Mouse (Mus musculus) right cerebral cortex, postnatal 25 days (tissue): ENCODE data around the gene Zfp663.
A peak's percentile ranks its signal among the peaks of the same experiment; 100 is the strongest.

Experiments used
- DNase-seq: peaks from one replicate; pipeline ENCODE4 v3.0.0; 2022

Gene Zfp663

GRCm38 (mm10) chr2:165319503-165319902 is 49.0 kb downstream of the Zfp663 start:
- DNase-seq = no peak

DNA sequence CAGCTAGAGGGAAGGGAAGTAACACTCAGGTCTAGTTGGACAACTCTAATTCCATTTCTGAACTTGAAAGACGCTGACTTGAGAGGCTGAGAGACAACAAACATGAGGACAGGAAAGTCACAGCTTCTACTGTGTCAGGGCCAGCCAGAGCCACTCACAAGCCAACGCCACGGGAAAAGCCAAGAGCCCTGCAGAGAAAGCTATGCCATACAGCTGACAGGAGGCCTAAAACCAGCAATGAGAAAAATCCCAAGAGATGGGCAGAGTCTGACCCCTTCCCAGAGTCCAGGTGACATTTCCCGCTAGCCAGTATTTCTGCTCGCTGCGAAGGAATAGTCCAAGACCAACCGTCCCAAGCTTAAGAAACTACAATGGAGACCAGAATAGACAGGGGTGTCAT is 49.6 kb downstream of the Zfp663 start:
- no peak for DNase-seq

DNA sequence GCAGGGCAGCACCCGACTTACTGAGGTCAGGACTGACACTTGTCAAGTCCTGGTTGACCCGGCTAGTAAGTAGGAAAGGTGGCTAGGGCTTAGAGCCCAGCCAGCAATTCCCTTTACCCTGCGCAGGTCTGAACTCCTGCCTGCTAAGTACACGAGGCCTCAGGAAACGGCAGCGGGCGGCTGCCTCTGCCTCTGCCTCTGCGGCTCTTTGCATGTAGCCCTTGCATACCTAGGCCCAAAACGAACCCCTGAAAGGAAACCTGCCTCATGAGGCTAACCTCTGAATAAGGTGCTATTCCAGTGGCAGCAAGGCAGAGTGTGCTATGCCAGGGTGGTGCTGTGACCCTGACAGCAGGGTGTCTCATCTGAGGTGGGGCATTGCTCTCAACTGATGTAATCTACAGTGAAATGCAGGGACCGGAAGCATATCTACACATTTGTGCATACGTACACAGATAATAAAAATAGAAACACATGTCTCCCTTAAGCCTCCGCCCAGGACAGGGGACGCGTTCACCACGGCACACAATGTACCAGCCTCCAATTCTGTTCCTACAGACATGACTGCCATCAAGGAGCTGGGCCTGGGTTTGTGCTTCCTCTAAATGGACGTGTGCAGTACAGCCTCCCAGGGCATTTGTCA is 50.8 kb downstream of the Zfp663 start:
- no peak for DNase-seq

DNA sequence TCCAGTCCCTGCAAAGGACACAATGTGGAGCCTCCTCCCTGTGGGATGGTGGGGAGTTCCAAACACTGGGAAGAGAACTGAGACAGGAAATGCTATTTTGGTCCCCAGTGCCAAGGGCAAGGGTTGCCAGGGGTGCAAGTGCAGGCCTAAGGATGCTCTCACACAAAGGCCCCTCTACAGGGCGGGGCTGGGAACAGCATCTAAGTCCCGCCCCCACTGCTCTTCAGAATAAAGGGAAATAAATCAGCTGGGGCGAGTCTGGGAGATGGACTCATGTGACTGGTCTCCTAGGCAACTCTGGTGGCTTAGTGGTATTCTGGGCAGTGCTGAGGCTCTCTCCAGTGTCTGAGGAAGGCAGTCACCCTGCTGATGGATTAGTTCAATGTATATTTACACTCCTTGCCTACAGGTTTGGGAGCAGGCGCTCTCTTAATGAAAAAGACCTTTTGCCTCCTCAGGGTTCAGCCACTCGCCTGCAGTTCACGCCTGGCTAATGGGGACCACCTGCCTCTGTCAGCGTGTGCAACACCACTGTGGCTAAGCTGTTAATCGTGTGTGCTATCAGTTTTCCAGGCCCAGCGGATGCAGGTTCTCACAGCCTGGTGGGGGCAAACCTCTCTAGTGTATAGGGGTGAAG is 51.6 kb downstream of the Zfp663 start:
- peak; percentile 72 for DNase-seq

DNA sequence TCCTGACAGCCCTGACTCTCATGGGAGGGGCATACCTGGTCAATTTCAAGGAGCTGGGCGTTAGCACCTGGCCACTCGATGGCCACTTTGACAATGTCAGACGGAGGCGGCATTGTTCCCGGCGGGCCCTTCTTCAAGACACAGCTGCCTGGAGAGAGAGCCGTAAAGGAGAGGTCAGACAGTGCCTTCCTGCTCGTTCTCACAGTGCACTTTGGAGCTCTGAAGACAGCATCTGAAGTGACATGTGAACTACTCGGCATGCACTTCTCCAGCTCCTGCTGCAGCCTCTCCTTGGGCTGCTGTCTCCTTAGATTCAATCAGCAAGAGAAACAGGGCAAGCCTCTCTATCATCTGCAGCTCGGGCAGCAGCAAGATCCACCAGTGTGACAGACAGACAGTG is 52.3 kb downstream of the Zfp663 start:
- no peak for DNase-seq

DNA sequence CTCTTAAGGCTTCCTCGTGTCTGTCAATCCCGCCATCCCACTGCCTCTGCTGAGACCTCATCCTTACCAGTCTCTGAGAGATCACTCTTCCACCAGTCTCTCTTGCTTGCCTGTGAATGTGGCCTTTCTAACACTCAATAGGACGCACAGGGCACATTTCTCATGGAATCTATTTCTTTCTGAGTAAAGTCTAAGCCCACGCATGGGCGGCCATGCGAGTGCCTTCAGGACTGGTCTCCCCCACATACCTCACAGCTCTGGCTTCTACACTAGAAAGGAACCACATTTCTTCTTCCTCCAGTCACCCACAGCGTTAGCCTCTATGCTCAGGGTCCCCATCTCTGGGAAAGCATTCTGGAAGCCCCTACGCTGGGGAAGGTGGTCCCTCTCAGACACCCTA is 54.3 kb downstream of the Zfp663 start:
- DNase-seq = no peak

GRCm38 (mm10) chr2:165312381-165312780 is 56.1 kb downstream of the Zfp663 start:
- no peak for DNase-seq

DNA sequence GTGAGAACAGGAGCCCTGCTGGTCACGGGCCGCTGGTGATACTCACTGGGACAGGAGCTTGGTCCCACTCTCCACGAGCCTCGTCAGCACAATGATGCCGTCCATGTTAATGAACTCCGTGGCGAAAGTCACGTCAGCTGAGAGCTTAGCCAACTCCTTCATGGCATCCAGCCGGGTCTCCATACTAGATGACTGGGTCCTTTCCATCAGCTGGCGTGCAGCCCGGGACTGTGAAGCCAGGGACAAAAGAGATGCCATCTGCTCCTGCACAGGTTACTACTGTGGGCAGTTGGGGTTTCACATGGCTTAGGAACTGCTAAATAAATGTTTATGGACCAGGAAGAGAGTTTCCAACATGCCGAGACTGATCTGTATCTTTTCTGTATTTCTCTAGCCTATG is 57.0 kb downstream of the Zfp663 start:
- DNase-seq = no peak

DNA sequence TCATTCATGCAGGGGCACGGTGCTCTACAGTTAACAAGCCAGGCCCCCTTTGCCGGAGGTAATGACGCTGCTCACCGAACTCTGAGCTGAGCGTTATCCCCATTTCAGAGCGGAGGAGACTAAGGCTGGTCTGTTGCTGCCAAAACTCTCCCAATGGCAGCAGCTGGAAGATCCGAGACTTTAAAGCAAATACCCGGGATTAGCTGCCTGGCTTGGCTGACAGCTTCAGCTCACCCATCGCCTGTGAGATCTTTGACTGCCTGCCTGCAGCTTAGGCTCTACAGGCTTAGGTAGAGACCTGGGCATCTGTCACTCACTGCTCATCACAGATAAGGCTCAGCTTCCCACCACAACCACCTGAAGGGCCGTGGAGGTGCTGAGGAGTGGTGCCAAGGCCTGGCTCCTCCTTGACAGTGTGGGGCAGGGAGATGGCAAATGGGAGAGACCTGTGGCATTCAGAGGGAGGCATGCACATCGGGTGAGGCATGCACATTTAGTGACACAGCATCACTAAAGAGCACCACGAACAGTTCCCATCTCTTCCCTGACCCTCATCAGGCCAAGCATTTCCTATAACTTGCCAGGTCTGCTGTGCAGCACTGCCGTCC is 57.6 kb downstream of the Zfp663 start:
- no peak for DNase-seq

DNA sequence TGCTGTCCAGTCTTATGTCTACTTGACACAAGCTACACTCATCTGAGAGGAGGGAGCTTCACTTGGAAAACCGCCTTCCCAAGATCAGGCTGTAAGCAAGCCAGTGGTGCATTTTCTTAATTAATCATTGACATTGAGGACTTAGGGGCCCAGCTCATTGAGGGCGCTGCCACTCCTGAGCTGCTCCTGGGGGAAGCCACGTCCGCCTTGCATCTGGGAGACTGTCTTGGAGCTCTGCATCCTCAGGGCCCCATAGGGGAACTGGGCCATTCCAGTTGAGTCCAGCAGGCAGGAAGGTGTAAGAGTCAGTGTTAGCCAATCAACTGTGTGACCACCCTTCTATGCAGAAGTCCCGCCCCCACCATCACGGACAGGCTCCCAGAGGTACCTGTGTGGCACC is 60.7 kb downstream of the Zfp663 start:
- DNase-seq = no peak

GRCm38 (mm10) chr2:165305438-165305837 is 63.1 kb downstream of the Zfp663 start:
- no peak for DNase-seq

DNA sequence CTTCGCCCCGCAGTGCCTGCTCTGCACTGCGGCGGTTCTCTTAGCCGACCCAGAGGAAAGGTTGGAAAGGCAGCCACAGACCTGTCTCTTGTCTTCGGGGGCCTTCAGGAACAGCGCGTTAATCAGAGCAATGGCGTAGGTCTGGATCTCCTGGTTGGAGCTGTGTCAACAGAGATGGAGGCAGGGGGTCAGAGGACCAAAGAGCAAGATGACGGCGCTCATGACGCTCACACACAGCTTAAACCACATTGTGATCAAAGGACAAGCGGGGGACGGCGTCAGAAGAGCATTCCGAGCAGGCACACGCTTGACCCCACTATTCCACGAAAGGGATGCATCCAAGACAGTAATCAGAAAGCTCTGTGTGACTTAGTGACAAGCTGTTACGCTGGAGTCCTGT is 63.7 kb downstream of the Zfp663 start:
- DNase-seq = no peak

DNA sequence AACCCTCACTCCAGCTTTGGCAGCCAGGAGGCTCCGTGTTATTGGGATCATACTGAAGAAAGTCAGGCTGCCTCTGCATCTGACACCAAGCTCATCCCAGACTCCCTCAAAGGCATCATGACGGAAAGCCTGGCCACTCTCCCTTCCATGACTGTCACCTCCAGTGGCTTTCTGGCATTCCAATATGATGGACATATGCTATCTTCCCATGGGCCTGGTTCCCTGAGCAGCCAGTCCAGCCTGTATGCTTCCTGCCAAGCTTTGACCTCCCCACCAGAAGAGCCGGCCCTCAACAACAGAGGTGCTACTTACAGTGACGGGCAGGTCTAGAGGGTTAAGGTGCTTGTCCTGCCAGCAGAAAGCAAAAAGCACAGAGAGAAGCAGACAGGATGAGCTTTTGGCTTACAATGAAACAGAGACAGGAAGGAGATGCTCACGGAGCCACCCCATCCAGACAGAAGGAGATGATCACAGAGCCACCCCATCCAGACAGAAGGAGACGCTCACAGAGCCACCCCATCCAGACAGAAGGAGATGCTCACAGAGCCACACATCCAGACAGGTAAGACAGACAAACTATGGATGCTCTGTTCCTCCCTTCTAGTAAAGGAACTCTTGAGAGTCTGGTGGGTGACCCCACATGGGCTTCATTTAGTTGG is 65.0 kb downstream of the Zfp663 start:
- no peak for DNase-seq

GRCm38 (mm10) chr2:165301409-165301808 is 67.1 kb downstream of the Zfp663 start:
- DNase-seq = no peak
